Mouse (Mus musculus) urinary bladder, adult 2 months (tissue): Measurements from ENCODE around the gene Il22ra2. TPM values are rescaled to one million over a fixed set of nuclear protein-coding genes. Genes with fewer than 3 reads are reported as not detected.

Source experiments
- DNase-seq: peaks from one replicate; pipeline ENCODE4 v3.0.0; 2022; ENCODE audit warnings: low spot score
- polyA plus RNA-seq: library from polyadenylated mRNA; depleted of rRNA; stranded (reverse); fragments of >200 nt; gene quantifications from 2 replicates; pipeline ENCODE4 v1.2.3, GENCODE M21; 2012; rRNA removed

Il22ra2 gene
- 0.03 TPM in 1 of 2 replicates, not detected in the other for polyA plus RNA-seq

DNA sequence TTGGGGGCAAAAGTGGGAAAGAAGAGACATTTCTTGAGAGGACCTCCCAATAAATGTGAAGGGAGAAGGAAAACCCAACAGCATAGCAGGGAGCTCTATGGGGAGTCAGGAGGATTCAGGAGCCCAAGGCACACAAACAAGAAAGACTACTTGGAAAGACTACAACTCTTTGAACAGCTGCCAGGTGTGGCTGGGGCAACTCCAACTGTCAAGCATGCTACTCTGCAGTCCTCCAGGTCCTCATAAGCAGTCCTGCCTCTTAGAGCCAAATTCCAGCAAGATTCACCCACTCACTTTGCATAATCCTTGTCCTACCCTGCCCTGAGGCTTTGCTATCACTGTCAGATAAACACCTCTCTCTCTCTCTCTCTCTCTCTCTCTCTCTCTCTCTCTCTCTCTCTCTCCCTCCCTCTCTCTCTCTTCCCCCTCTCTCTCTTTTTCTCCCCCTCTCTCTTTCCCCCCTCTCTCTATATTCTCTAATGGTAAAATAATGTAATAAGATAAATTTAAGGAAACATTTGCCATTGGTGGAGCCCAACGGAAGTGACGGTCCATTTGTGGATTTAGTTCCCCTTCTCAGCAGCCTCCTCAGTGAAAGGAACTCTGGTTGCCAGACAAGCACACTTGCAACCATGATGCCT lies at the start of gene Il22ra2:
Gene Il22ra2 (plus strand): TSS at position 591 of the 641 bp plus-strand sequence.
- no peak for DNase-seq

- no peak for DNase-seq
Measured at GRCm38 (mm10) chr10:19577571-19577970, 44.2 kb upstream of the Il22ra2 start.

- no peak for DNase-seq
Measured at GRCm38 (mm10) chr10:19578001-19578400, 43.8 kb upstream of the Il22ra2 start.

GRCm38 (mm10) chr10:19578409-19578986 lies 43.3 kb upstream of the Il22ra2 start:
- no peak for DNase-seq

DNA sequence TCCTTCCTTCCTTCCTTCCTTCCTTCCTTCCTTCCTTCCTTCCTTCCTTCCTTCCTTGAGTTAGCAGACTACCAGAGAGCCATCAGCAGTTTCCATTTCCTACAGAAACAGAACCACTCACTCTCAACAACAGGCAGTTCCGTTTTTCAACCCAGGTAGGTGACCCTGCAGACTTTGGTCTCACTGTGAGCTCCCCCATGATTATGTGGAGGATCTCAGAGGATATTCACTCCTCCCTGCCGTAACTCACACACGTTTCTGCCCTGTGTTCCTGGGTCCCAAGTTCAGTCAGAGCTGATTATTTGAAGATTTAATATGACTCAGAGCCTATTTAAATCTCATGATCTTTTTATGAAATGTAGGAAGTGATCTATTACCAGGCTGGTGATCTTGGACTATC lies 41.1 kb upstream of the Il22ra2 start:
- DNase-seq, result no peak

- no peak for DNase-seq
Measured at GRCm38 (mm10) chr10:19581844-19582582, 39.8 kb upstream of the Il22ra2 start.

DNA sequence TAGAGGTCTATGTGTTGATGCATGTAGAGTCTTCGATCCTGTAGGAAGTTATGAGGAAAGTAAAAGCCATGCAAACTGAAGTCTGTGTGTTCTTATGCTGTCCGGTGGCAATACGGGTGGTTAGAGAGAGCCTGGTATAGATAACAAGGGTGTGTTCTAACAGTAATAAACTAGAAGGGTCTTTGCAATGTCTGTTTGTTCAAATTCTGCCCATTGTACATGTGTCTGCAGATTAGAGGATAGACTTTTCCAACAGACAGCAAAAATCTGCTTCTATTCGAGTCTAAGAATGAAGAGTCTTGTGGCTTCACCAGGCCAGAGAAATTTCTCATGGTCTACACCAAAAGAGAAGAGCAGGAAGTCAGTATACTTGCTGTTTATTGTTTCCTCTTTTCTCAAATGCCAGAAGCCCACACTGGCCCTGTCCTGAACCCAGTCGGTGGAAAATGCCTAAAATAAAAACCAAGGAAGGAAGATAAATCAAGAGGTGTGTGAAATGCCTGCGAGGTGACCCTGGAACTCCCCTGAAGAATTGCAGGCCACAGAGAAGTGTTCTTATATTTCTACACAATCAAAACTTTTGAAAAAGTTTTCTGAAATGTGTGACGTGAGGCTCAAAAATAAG lies 38.9 kb upstream of the Il22ra2 start:
- no peak for DNase-seq

GRCm38 (mm10) chr10:19584064-19584463 lies 37.7 kb upstream of the Il22ra2 start:
- DNase-seq, result no peak

DNA sequence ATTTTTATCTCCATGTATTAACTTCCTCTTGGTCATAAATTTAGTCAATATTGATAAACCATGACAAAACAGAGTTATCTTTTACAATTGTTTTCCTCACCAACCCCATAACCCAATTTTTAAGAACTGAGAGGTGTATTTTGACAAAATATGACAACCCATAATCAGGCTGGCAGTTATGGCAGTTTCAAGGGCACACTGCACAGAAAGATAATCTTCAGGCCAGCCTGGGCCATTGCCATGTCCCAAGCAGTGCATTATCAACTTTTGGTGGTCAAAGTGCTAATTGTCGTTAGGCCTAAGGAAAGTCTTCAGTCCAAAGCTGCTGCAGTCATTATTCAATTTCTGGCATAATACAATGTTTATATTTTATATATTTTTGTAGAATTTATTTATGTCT lies 37.0 kb upstream of the Il22ra2 start:
- DNase-seq, result no peak

DNA sequence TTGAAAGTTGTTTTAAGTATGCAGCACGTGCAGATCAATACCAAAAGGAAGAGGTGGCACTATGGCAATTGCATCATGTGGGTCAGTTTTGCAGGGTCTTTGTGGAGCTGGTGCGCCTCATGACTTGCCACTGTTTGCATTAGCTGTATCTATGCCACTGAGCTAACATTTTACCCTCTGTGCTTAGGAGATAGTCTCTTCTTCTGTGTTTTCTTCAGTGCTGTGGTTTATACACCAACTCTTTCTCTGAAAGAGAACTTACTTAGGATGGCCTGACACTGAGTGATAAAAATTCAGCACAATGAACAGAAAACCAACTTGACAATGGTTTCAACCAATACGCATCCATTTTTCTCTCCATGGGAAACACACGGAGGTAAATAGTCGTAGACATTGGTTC lies 35.9 kb upstream of the Il22ra2 start:
- DNase-seq, result no peak

DNA sequence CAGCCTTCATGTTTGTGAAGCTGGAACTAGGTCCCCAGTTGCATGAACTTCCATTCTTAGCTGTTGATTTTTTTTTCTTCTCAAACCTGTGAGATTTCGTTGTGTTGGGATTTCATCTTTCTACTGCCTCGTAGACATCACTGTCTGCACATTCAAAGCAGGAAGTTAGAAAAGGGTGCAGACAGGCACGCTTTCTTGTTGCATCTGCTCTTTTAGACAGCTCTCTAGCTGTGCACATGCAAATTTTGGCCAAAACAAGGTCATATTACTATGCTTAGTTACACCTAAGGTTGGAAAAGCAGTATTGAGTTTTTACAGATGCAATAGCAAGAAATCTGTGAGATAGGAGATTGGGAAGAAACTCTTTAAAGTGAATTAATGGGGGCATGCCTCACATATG lies 34.5 kb upstream of the Il22ra2 start:
- DNase-seq, result no peak

DNA sequence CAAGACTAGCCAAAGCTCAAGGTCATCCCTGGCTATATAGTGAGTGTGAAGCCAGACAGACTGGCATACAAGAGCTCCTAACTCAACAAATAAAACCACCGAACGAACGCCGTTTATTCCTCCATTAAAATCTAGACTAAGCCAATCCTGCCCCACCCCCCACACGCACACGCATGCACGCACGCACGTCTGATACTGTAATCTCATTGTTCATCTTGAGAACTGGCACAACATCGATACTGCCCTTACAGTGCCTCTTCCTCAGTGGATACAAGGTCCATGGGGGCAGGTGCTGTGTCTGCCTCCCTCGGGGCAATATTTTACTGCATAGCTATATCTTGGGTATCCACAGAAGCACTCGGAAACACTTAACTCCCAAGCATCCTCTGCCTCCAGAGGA lies 32.2 kb upstream of the Il22ra2 start:
- DNase-seq, result no peak

DNA sequence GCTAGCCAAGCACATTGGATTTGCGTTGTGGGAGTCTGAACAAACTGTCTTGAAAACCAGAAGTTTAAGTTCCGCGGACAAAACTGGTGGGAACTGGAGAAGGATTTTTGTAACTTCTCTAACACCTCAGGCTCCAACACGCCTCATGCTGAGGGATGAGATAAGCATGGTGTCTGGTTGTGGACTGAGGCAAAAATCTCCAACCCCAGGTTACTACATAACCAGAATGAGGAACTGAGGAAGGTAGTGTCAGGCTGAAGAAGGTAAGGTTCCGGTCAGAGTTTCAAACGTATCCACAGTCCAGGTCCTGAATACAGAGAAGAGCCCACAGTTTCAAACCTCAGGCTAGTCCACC lies 30.5 kb upstream of the Il22ra2 start:
- DNase-seq, result no peak

DNA sequence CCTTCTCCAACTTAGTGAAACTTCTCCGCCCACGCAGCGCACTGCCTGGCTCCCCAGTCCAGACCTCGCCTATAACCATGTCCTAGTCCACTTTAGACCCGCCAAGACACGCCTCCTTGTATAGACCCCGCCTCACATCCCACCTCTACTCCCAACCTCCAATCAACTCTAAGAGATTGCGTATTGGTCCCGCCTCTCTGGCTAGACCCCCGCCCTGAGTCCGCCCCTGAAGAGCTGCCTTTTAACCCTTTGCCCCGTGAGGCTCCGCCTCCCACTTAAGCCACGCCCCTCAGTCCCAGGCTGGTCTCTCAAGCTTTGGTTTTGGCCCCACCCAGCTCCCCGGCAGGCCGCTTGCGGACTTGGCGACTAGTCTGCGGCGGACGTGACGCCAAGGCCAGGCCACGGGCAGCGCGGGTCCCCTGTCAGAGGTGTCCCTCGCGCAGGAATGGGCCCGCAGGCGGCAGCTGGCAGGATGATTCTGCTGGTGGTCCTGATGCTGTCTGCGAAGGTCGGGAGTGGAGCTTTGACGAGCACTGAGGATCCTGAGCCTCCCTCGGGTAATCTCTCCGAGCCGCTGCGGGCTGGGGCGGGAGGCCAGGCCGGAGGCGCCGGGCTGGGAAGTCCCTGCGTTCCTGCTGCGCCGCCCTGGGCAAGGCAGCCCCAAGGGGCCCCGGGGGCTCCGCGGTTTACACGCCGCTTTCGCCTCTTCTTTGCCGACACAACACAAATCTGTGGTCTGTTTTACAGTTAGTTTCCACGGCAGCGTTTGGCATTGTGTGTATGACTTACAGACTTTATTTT lies 30.0 kb upstream of the Il22ra2 start, which contains the start of gene Ifngr1:
Gene Ifngr1 (plus strand): TSS at position 309 of the 801 bp plus-strand sequence.
- peak; percentile 96 for DNase-seq

GRCm38 (mm10) chr10:19592556-19592955 lies 29.2 kb upstream of the Il22ra2 start:
- DNase-seq, result no peak

DNA sequence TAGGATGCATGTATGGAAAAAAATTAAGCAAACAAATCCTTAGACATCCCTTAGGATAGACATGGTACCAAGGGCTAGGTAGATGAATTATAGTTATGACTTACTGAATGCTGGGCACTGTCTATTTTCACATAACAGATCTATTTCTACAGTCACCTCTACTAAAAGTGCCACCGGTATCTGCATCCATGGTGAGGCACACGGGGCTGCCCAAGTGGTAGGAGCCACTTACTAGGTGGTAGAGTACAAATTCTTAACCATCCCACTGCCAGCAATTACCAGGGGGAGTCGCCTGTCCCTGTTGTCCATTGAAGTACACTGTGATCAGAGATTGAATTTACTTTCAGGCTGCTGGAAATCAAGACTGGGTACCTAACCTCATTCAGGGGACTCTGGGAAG lies 28.5 kb upstream of the Il22ra2 start:
- no peak for DNase-seq

DNA sequence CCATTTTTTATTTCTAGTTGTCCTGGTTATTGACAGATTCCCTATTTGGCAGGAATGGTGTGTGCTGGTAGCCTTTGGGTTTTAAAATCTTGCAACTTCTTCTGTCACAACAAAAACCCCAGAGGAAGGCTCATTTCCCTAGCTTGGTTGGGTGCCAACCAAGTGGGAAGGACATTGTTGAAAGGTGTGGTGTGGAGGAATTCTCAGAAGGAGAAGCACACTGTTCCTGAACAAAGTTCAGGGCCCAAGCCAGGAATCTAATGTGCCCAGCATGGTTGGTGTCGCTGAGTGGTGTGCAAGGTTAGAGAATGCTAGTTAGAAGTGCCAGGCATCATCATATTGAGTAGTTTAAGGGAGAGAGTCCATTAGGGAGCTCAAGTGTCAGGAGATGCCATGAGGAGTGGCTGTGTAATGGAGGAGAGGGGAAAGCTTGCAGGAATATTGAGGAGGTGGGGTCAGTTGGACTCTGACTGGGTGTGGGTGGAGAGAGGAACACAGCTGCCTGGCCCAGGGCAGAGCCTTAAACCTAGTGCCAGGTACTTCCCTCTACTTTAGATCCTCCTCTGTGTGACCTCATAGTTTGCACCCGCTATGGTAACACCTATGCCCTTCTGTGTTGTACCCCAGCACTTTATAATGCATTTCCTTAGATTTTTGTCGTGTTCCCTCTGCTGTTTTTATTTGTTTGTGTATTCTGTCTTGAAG lies 27.4 kb upstream of the Il22ra2 start:
- no peak for DNase-seq

DNA sequence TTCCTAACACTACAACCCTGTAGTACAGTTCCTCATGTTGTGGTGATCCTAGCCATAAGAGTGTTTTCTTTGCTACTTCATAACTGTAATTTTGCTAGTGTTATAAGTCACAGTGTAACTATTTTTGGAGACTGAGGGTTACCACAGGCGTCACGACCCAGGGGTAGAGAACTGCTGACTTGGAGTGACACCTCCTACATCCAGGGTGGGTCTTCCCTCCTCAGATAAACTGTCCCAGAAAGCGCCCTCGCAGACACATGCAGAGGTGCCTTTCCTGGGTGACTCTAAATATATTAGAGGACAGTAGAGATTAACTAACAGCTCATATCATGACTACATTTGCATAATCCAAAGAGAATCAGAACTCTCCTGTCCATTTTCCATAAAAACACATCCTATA lies 24.9 kb upstream of the Il22ra2 start:
- DNase-seq, result no peak

- no peak for DNase-seq
Measured at GRCm38 (mm10) chr10:19598091-19598490, 23.7 kb upstream of the Il22ra2 start.

GRCm38 (mm10) chr10:19599331-19600092 lies 22.3 kb upstream of the Il22ra2 start:
- DNase-seq, result no peak

GRCm38 (mm10) chr10:19600093-19600420 lies 21.7 kb upstream of the Il22ra2 start:
- no peak for DNase-seq
